Mouse (Mus musculus): ENCODE measurements around the gene Krt77.

The Krt77 gene

DNA sequence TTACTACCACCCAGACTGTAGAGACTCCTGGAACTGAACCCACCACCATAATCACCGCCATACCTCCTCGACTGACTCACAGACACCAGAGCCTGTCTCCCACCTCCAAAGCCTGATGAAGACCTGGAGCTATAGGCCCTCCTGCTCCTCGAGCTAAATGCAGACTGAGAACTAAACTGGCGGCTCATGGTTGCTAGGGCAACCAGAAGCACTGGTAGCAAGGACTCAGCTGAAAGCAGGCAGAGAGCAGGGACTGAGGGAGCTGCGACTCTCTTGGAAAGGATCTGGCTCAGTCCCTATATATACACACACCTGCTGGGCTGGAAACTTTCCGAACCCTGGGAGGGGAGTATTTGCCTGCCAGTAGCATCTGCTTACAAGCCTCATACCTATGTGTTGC lies at the start of gene Krt77:
Gene Krt77 (minus strand): TSS at position 275 of the 400 bp plus-strand sequence.
- no peak for DNase-seq

- no peak for DNase-seq
These were observed 46.6 kb upstream of the Krt77 start for GRCm38 (mm10) chr15:101916072-101916471.

- no peak for DNase-seq
These were observed 35.3 kb upstream of the Krt77 start for GRCm38 (mm10) chr15:101904849-101905248.

- DNase-seq: no peak
These were observed 33.0 kb upstream of the Krt77 start for GRCm38 (mm10) chr15:101902171-101903149.

DNA sequence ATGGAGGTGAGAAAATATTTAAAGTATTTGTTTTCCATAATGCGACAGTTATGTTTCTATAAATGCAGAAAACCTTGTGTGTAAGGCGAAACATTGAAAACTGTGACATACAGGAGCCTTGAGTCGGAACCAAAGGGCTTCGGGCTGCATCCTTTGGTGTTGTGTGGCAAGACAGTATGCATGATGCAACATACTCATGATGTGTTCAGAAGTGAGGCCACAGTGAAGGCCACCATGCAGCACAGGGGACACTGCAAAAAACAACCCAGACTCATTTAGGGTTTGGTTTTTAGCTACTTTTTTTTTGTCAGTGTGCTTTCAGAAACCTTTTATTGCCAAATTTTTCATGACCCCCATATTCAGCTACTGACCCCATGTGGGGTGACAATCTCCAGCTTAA lies 25.7 kb upstream of the Krt77 start:
- no peak for DNase-seq

DNA sequence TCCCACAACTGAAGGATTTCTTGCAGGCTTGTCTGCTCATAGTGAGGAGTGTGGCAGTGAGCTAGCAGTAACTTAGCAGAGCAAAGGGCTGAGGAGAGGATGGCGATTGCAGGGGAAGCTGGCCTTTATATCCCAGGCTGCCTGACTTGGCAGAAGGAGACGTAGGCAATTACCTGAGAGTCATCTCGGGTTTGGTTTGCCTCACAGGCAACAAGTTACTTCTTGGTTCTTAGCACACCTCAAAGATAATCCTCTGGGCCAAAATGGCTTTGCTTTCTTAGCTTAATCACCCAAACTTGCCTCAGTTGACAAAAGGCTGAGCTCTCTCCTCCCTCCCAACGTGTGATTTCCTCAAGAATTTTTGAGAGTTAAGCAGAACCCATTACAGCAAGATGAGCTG lies 23.3 kb upstream of the Krt77 start, which contains the start of gene Krt76:
Gene Krt76 (minus strand): TSS at position 101 of the 400 bp plus-strand sequence.
- DNase-seq: no peak

DNA sequence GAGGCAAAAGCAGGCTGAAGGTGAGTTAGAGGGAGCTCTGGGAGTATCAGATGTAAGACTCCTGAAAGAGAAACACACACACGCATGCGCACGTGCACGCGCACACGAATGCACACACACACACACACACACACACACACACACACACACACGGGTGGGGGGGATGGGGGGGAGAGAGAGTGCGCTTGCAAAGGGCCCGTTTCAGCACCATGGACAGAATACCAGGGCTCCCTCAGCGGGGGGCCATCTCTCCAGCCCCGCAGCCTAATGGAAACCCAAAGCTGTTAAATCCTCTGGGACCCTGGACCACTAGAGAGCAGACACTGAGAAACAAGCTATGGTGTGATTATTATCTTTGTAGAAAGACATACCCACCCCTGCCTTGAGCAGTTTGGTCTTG lies 10.3 kb upstream of the Krt77 start:
- no peak for DNase-seq

GRCm38 (mm10) chr15:101878041-101878440 lies 8.5 kb upstream of the Krt77 start:
- DNase-seq: no peak

DNA sequence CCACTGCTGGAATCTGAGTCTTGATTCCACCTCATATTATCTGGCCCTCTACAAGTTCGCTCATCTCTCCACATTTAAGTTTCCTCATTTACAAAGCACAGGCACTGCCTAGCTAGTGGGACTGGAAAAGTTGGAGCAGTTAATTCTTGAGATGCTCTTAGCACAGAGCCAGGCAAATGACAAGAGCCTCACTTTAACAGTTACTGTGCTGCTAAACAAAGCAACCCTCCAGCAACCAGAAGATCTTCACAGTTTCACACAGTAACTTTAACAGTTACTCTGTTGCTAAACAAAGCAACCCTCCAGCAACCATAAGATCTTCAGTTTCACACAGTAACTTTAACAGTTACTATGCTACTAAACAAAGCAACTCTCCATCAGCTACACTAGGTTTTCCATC lies 4.9 kb upstream of the Krt77 start:
- no peak for DNase-seq

DNA sequence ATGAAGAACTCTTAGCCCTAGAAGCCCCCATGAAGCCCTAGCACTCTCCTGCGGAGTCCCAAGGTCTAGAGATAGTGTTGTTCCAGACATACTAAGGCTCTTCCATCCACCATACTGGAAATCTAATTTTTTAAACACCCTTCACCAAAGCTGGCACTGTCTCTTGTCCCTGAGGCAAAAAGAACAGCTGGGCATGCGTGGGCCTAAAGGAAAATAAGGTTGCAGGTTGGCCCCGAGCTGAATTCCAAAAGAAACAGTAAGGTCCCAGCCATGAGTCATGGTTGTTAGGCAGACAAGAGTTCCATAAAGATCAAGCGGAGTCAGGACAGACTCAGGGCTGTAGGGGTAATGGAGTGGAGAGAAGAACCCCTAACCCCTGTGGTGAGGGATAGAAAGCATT lies 3.7 kb upstream of the Krt77 start:
- DNase-seq: no peak

- no peak for DNase-seq
These were observed 2.8 kb downstream of the Krt77 start for GRCm38 (mm10) chr15:101866754-101867153.

DNA sequence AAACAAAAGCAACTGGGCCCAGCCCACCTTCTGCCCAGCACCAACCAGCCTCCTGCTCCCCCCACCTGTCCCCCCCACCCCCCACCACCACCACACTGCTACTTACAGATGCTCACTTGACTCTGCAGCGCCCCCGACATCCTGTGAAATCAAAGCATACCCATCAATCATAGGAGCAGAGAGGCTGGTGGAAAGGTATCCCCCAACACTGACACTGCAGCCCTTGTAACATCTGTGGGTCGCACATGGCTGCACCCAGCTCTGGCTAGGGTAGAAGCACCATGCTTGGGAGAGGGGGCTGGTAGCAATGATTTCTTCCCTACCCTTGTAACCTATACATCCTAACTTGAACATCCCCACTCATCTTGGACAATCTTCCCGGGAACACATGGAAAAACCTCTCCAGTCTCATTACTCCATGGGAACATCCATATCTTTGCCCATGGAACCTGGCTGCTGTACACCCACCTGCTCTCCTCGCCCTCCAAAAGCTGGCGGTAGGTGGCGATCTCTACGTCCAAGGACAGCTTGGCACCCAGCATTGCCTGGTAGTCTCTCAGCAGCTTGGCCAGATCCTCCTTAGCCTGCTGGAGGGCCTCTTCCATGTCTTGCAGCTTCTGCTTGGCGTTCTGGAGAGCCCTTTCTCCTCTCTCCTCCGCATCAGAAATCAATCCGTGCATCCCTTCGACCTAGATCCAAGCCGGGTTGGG lies 8.9 kb downstream of the Krt77 start:
- no peak for DNase-seq

DNA sequence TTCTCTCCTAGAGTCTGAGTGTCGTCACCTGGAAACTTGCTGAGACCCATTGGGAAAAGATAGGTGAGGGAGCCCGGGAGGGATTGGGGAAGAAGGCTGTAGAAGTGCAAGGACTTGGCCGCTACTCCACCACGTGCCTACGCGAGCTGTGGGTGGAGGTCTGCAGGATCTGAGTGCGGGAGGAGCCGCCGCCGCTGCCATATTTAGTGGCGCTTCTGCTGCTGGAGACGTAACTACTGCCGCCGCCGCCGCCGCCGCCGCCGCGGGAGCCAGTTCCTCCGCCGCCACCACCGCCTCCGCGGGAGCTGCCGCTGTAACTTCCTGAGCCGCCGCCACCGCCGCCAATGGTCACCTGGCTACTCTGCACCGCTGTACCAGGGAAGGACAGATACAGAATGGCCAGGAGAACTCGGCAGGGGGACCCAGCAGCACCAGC lies 9.8 kb downstream of the Krt77 start:
- DNase-seq: no peak

DNA sequence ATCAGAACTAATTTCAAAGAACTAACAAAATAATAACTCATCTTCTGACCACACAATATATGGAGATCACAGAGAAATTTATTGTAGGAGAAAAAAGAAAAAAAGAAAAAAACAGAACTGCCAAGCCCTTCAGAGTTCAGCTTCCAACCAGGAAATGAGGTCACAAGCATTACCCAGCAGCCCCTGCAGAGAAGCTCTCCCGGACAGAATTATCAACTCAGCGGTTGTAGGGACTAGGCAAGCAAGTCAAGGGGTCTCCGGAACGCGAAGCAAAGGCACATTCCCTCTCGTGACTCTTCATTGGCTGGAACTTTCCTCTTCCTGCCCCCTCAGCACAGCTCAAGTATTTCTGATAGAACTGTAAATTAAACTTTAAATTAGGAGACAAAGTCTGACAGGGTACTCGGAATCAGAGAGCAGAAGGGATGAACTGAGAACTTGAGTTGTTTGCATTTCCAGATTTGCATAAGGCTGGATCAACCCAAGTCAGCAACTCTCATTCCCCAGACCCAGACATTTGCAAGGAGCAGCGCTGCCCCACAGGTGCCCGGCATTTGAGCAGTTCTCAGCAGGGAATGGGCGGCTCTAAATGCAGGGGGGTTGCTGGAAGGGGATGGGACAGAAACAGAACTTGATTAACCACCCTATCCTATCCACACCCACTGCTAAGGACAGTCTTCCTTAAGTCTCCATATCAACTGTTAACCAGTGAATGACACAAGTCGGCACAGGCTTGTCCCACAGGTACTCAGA lies 10.7 kb downstream of the Krt77 start:
- DNase-seq: no peak

DNA sequence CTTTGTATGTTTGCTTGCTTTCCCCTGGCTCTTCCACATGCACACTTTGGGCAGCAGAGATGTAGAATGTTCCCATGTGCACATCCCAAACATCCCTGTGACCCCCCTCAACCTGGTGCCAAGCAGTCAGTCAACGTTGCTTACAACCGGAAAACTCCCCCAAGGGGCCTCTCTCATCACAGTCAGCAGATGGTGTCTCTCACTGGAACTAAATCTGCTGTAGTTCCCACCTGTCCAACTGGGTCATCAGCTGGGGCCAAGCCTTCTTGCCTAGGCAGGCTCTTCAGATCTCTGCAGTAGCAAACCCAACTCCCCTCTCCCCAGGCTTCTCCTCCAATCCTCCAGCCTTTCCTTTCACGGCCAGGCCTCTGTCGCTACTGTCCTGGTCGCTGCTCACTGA lies 12.8 kb downstream of the Krt77 start:
- no peak for DNase-seq

DNA sequence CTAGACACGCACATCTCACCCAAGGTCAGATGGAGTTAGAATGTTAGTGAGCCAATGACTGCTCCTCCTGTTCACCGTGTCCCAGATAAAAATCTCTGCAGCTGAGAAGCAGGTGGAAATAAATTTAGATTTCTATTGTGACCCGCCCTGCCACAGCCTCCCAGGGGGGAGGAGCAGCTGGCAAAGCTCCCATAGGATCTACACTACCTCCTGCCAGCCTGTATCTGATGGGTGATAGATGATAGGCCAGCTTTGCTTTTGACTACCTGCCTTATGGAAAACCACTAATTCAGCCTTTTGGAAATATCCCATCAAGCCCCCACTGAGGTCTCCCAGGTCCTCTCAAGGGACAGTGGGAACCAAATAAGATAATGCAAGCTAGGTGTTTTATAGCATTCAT lies 13.8 kb downstream of the Krt77 start:
- DNase-seq: no peak

DNA sequence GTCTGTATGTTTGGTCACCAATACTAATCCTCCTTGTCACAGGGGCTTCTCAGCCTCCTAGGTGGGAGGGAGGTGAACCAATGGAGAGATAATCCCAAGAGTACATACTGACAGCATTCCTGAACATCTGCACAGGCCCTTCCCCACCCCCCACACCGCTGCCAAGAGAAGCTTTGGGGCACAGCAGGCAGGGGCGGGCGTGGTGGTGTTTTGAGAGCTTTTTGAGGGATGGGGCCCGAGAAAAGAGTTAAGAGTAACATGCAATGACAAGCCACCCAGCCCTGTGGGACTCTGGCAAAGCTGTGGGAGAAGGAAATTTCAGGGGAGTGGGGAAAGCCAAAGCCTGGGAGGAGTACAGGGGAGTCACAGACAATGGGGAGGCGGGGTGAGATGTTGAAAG lies 15.2 kb downstream of the Krt77 start:
- DNase-seq: no peak

DNA sequence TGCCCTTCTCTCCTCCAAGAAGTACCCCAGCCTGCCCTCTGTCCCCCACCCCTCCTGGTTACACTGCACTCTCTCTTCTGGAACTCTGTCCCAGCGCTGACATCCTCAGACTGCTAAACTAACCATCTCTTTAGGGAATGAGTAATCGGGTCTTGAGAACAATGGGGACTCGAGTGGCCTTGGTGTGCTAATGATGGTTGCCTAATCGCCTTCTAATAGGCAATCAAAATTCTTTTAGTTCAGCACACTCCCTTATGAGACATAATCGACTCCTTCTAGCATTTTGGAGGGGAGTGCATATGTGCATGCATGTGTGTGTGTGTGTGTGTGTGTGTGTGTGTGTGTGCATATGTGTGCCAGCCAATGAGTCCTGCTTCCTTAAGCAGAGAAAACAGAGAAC lies 16.9 kb downstream of the Krt77 start:
- no peak for DNase-seq

GRCm38 (mm10) chr15:101850694-101851093 lies 18.8 kb downstream of the Krt77 start, which contains the start of gene Krt1:
Gene Krt1 (minus strand): TSS chr15:101850794.
- DNase-seq: no peak

DNA sequence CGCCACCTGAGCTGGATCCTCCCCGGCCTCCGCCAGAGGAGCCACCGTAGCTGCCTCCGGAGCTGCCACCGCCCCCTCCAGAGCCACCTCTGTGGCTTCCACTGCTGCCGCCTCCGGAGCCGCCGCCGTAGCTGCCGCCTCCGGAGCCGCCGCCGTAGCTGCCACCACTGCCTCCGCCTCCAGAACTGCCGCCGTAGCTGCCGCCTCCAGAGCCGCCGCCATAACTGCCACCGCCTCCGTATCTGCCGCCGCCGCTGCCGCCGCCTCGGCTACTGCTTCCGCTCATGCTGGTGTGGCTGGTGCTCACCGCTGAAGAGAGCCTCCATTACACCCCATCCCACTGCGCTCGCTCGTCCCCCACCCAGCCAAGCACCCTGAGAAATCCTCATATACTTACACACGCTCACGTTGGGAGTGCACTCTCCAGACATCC lies 23.5 kb downstream of the Krt77 start:
- DNase-seq: no peak

- no peak for DNase-seq
These were observed 26.3 kb downstream of the Krt77 start for GRCm38 (mm10) chr15:101843192-101843591.

- DNase-seq: no peak
These were observed 34.6 kb downstream of the Krt77 start for GRCm38 (mm10) chr15:101834784-101835328.

- DNase-seq: no peak
These were observed 36.4 kb downstream of the Krt77 start for GRCm38 (mm10) chr15:101833131-101833530.

Data from cerebellum, adult 8-10 months (tissue).